Mouse (Mus musculus) hindbrain, postnatal 0 days (tissue): ENCODE measurements around the gene Olfr1255. TPM values are rescaled to one million over a fixed set of nuclear protein-coding genes. Genes with fewer than 3 reads are reported as not detected.

Source experiments
- ATAC-seq: fragments of 200-750 bp; cut with Nextera tagmentation; 2 replicates; pipeline ENCODE4 v1.8.0; 2017; ENCODE audit warnings: mild to moderate bottlenecking, moderate TSS enrichment, moderate library complexity
- DNase-seq: peaks from one replicate; pipeline ENCODE4 v3.0.0-alpha.2; 2015; ENCODE audit warnings: low spot score
- H3K27ac ChIP-seq: fragments of 300-500 bp; sonication (generic); 2 replicates; pipeline ENCODE4 v1.5.1; 2014; ENCODE audit warnings: mild to moderate bottlenecking
- H3K27me3 ChIP-seq: fragments of 300-500 bp; sonication (generic); 2 replicates; pipeline ENCODE4 v1.6.1; 2014; ENCODE audit warnings: low read length, mixed read lengths; ENCODE audit not compliant: insufficient read depth
- H3K36me3 ChIP-seq: fragments of 300-500 bp; sonication (generic); 2 replicates; pipeline ENCODE4 v1.6.1; 2014; ENCODE audit warnings: low read length, mixed read lengths; ENCODE audit not compliant: insufficient read depth
- H3K4me1 ChIP-seq: fragments of 300-500 bp; sonication (generic); 2 replicates; pipeline ENCODE4 v1.6.1; 2014; ENCODE audit warnings: antibody characterized with exemption, low read length, mixed read lengths; ENCODE audit not compliant: insufficient read depth
- H3K4me2 ChIP-seq: fragments of 300-500 bp; sonication (generic); 2 replicates; pipeline ENCODE4 v1.6.1; 2014; ENCODE audit warnings: low read depth, mild to moderate bottlenecking, low read length, moderate library complexity, mixed read lengths
- H3K4me3 ChIP-seq: fragments of 300-500 bp; sonication (generic); 2 replicates; pipeline ENCODE4 v1.5.1; 2014; ENCODE audit warnings: low read length
- H3K9ac ChIP-seq: fragments of 300-500 bp; sonication (generic); replicated peaks from 2 replicates; pipeline ENCODE4 v1.6.1; 2014; ENCODE audit warnings: mild to moderate bottlenecking, low read length, moderate library complexity, mixed read lengths
- H3K9me3 ChIP-seq: fragments of 300-500 bp; sonication (generic); 2 replicates; pipeline ENCODE4 v1.6.1; 2016; ENCODE audit warnings: low read length, mixed read lengths
- CTCF ChIP-seq: IDR thresholded peaks from 2 replicates; pipeline ENCODE4 v1.5.1; 2016; ENCODE audit warnings: antibody characterized with exemption, control low read depth, low read depth
- WGBS: fragments of 180-500 bp; shearing (Covaris S2); extraction: QIAGEN DNeasy Blood & Tissue Kit; methylation state at CpG from one replicate; pipeline ENCODE4 v1.1.7; 2014; 5-methylcytosine and 5-hydroxymethylcytosine counted together
- polyA plus RNA-seq: library from polyadenylated mRNA; unstranded; fragments of >200 nt; fragmentation: Nextera tagmentation; extraction: Ambion mirVana; gene quantifications from 2 replicates; pipeline ENCODE4 v1.2.1, GENCODE M21; 2015
- total RNA-seq: library from RNA; depleted of rRNA; stranded (reverse); fragments of >200 nt; gene quantifications from 2 replicates; pipeline ENCODE4 v1.2.3, GENCODE M21; 2014; rRNA removed

Gene Olfr1255
- total and polyA plus RNA-seq, 2 experiments from 2014 or later: not detected

- no peak overlapping the region for H3K9ac ChIP-seq
- H3K27ac ChIP-seq: no peak overlapping the region
- ATAC-seq: no peak
- no peaks in the 10 kb centered on the region for H3K36me3 ChIP-seq
- 87% methylated on average over 1 of the region's 1 CpGs for WGBS
- TF ChIP-seq CTCF: no peak
- H3K27me3 ChIP-seq: no peaks in the 10 kb centered on the region
- no peak overlapping the region for H3K4me3 ChIP-seq
- no peak for DNase-seq
- H3K4me1 ChIP-seq: no peaks in the 10 kb centered on the region
- H3K4me2 ChIP-seq: no peak overlapping the region
- H3K9me3 ChIP-seq: no peaks in the 10 kb centered on the region
Observed at GRCm38 (mm10) chr2:89849230-89849629, 37.4 kb downstream of the Olfr1255 start.

Other genes starting within 250 kb of the Olfr1255 start
- not detected in 2 replicates for gene Olfr1245, start 233.6 kb upstream of the Olfr1255 start, total RNA-seq
- not detected in 2 replicates for gene Olfr1245, start 233.6 kb upstream of the Olfr1255 start, polyA plus RNA-seq
- gene Olfr1246, start 218.9 kb upstream of the Olfr1255 start, total RNA-seq: not detected in 2 replicates
- not detected in 2 replicates for gene Olfr1246, start 218.9 kb upstream of the Olfr1255 start, polyA plus RNA-seq
- gene Olfr1247, start 197.9 kb upstream of the Olfr1255 start, total RNA-seq: not detected in 2 replicates
- not detected in 2 replicates for gene Olfr1247, start 197.9 kb upstream of the Olfr1255 start, polyA plus RNA-seq
- gene Olfr1248, start 193.8 kb upstream of the Olfr1255 start, total RNA-seq: not detected in 2 replicates
- gene Olfr1248, start 193.8 kb upstream of the Olfr1255 start, polyA plus RNA-seq: not detected in 2 replicates
- gene Olfr1249, start 177.1 kb upstream of the Olfr1255 start, total RNA-seq: not detected in 2 replicates
- gene Olfr1249, start 177.1 kb upstream of the Olfr1255 start, polyA plus RNA-seq: not detected in 2 replicates
- not detected in 2 replicates for gene Olfr1250, start 150.6 kb upstream of the Olfr1255 start, total RNA-seq
- not detected in 2 replicates for gene Olfr1250, start 150.6 kb upstream of the Olfr1255 start, polyA plus RNA-seq
- not detected in 2 replicates for gene Olfr1251, start 140.1 kb upstream of the Olfr1255 start, total RNA-seq
- not detected in 2 replicates for gene Olfr1251, start 140.1 kb upstream of the Olfr1255 start, polyA plus RNA-seq
- gene Olfr1252, start 87.0 kb upstream of the Olfr1255 start, total RNA-seq: not detected in 2 replicates
- gene Olfr1252, start 87.0 kb upstream of the Olfr1255 start, polyA plus RNA-seq: not detected in 2 replicates
- not detected in 2 replicates for gene Olfr1253, start 55.0 kb upstream of the Olfr1255 start, total RNA-seq
- gene Olfr1253, start 55.0 kb upstream of the Olfr1255 start, polyA plus RNA-seq: not detected in 2 replicates
- not detected in 2 replicates for gene Olfr1254, start 18.4 kb upstream of the Olfr1255 start, total RNA-seq
- gene Olfr1254, start 18.4 kb upstream of the Olfr1255 start, polyA plus RNA-seq: not detected in 2 replicates
- gene Olfr1256, start 29.5 kb downstream of the Olfr1255 start, total RNA-seq: 0.05 TPM in 1 of 2 replicates, not detected in the other
- not detected in 2 replicates for gene Olfr1256, start 29.5 kb downstream of the Olfr1255 start, polyA plus RNA-seq
- 0.37 TPM in 1 of 2 replicates, not detected in the other for gene Olfr48, start 36.2 kb downstream of the Olfr1255 start, total RNA-seq
- gene Olfr48, start 36.2 kb downstream of the Olfr1255 start, polyA plus RNA-seq: 0.15 and 0.30 TPM in 2 replicates
- not detected in 2 replicates for gene Olfr1257, start 66.4 kb downstream of the Olfr1255 start, total RNA-seq
- gene Olfr1257, start 66.4 kb downstream of the Olfr1255 start, polyA plus RNA-seq: not detected in 2 replicates
- not detected in 2 replicates for gene Olfr1258, start 115.3 kb downstream of the Olfr1255 start, total RNA-seq
- gene Olfr1258, start 115.3 kb downstream of the Olfr1255 start, polyA plus RNA-seq: not detected in 2 replicates
- not detected in 2 replicates for gene Olfr1259, start 136.6 kb downstream of the Olfr1255 start, total RNA-seq
- not detected in 2 replicates for gene Olfr1259, start 136.6 kb downstream of the Olfr1255 start, polyA plus RNA-seq
- not detected in 2 replicates for gene Olfr1260, start 162.3 kb downstream of the Olfr1255 start, total RNA-seq
- not detected in 2 replicates for gene Olfr1260, start 162.3 kb downstream of the Olfr1255 start, polyA plus RNA-seq
- not detected in 2 replicates for gene Olfr1261, start 179.2 kb downstream of the Olfr1255 start, total RNA-seq
- gene Olfr1261, start 179.2 kb downstream of the Olfr1255 start, polyA plus RNA-seq: not detected in 2 replicates
- gene Olfr1262, start 188.1 kb downstream of the Olfr1255 start, total RNA-seq: not detected in 2 replicates
- not detected in 2 replicates for gene Olfr1262, start 188.1 kb downstream of the Olfr1255 start, polyA plus RNA-seq
- not detected in 2 replicates for gene Olfr1263, start 200.1 kb downstream of the Olfr1255 start, total RNA-seq
- not detected in 2 replicates for gene Olfr1263, start 200.1 kb downstream of the Olfr1255 start, polyA plus RNA-seq
- not detected in 2 replicates for gene Olfr1264, start 213.5 kb downstream of the Olfr1255 start, total RNA-seq
- not detected in 2 replicates for gene Olfr1264, start 213.5 kb downstream of the Olfr1255 start, polyA plus RNA-seq
- not detected in 2 replicates for gene Olfr1265, start 223.3 kb downstream of the Olfr1255 start, total RNA-seq
- not detected in 2 replicates for gene Olfr1265, start 223.3 kb downstream of the Olfr1255 start, polyA plus RNA-seq